Mouse (Mus musculus) cerebellum, postnatal 25 days (tissue): ENCODE measurements around the gene Pitpnm1.
A peak's percentile ranks its signal among the peaks of the same experiment; 100 is the strongest.

Source experiments
- DNase-seq, 2 experiments: peaks; one replicate each; pipeline ENCODE4 v3.0.0; 2021; ENCODE audit warnings: mixed read lengths in 2 of 2

Gene Pitpnm1

GRCm38 (mm10) chr19:4143759-4144268, 44.0 kb downstream of the Pitpnm1 start, which contains the start of gene Cabp4:
Gene Cabp4 (minus strand): TSS chr19:4144033.
- no peak for DNase-seq

GRCm38 (mm10) chr19:4144550-4145498, 45.0 kb downstream of the Pitpnm1 start:
- no peak for DNase-seq

- no peak for DNase-seq
Measured at GRCm38 (mm10) chr19:4145936-4146335, 46.1 kb downstream of the Pitpnm1 start.

- DNase-seq, result peak in 1 of 2 experiments; percentile 17
Measured at GRCm38 (mm10) chr19:4146366-4147021, 46.7 kb downstream of the Pitpnm1 start.

GRCm38 (mm10) chr19:4147022-4147405, 47.2 kb downstream of the Pitpnm1 start:
- peak in 1 of 2 experiments; percentile 32 for DNase-seq

GRCm38 (mm10) chr19:4147782-4148490, 48.1 kb downstream of the Pitpnm1 start:
- no peak for DNase-seq

- peak; percentile 96 to 99 for DNase-seq
Measured at GRCm38 (mm10) chr19:4148491-4148806, 48.7 kb downstream of the Pitpnm1 start, which contains the start of gene Coro1b. Gene Coro1b (plus strand): TSS chr19:4148619.

GRCm38 (mm10) chr19:4148819-4149218, 49.0 kb downstream of the Pitpnm1 start:
- no peak for DNase-seq

- peak in 1 of 2 experiments; percentile 17 for DNase-seq
Measured at GRCm38 (mm10) chr19:4149283-4149682, 49.5 kb downstream of the Pitpnm1 start.

GRCm38 (mm10) chr19:4149764-4150461, 50.1 kb downstream of the Pitpnm1 start:
- DNase-seq, result peak in 1 of 2 experiments; percentile 19

- peak in 1 of 2 experiments; percentile 28 for DNase-seq
Measured at GRCm38 (mm10) chr19:4150567-4151487, 51.0 kb downstream of the Pitpnm1 start.

GRCm38 (mm10) chr19:4151488-4151860, 51.7 kb downstream of the Pitpnm1 start:
- no peak for DNase-seq

- no peak for DNase-seq
Measured at GRCm38 (mm10) chr19:4151898-4152297, 52.1 kb downstream of the Pitpnm1 start.

GRCm38 (mm10) chr19:4152445-4153231, 52.8 kb downstream of the Pitpnm1 start:
- peak in 1 of 2 experiments; percentile 26 for DNase-seq

- DNase-seq, result peak; percentile 79 to 82
Measured at GRCm38 (mm10) chr19:4153232-4153654, 53.4 kb downstream of the Pitpnm1 start, which contains the start of gene Ptprcap. Gene Ptprcap (plus strand): TSS chr19:4153604.

- DNase-seq, result peak in 1 of 2 experiments; percentile 29
Measured at GRCm38 (mm10) chr19:4154437-4155222, 54.8 kb downstream of the Pitpnm1 start.

GRCm38 (mm10) chr19:4155223-4156072, 55.6 kb downstream of the Pitpnm1 start:
- no peak for DNase-seq

GRCm38 (mm10) chr19:4156073-4156579, 56.3 kb downstream of the Pitpnm1 start:
- peak in 1 of 2 experiments; percentile 50 for DNase-seq
